32 mouse cellular contexts compared by ENCODE assay signal in the genomic region with DNA sequence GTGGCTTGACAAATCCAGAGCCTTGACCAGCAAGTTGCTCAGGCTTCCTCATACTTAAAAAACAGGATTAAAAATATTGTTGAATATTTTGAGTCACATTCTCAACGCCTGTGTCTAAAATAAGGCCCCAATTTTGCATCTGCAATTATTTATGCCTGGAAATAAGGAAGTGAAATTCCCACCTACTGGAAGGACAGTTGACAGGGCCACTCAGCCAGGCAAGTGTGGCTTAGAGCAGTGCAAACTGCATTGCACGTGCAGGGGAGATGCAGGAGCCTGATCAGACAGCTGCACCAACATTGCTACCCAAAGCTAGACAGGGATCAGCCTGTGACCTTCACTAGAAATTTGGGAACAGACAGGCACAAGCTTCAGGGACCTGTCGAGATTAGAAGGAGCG. TPM values are rescaled to one million over a fixed set of nuclear protein-coding genes. Genes with fewer than 3 reads are reported as not detected.
"Had no signal": no experiment of that assay in that cellular context is flagged by ENCODE, and none has a peak within 500 bp of the region (broad histone marks: within the 10 kb centered on the region; RNA-seq: fewer than 3 reads in every experiment).

No protein-coding gene starts in this region.

- DNase-seq: kidney, adult 18-20 months; kidney, adult 9 months; kidney, postnatal 25 days; layer of hippocampus, adult 9-11 months; lung, adult 2 months; lung, postnatal 14 days; lung, postnatal 4 days; midbrain, embryonic 14.5 days; retina, postnatal 1 day; right cerebral cortex, postnatal 25 days; thymus, postnatal 36 days had no signal

- H3K9ac ChIP-seq: limb, embryonic 12.5 days; limb, embryonic 15.5 days; liver, embryonic 15.5 days; neural tube, embryonic 12.5 days; neural tube, embryonic 15.5 days; stomach, embryonic 15.5 days had no signal

- H3K27me3 ChIP-seq: limb, embryonic 12.5 days; limb, embryonic 15.5 days; liver, embryonic 15.5 days; neural tube, embryonic 12.5 days; neural tube, embryonic 15.5 days; stomach, embryonic 15.5 days had no signal

- H3K4me2 ChIP-seq: limb, embryonic 12.5 days; limb, embryonic 15.5 days; liver, embryonic 11.5 days; liver, embryonic 15.5 days; midbrain, embryonic 11.5 days; neural tube, embryonic 12.5 days; neural tube, embryonic 15.5 days; stomach, embryonic 15.5 days had no signal

- H3K4me1 ChIP-seq: limb, embryonic 15.5 days; neural tube, embryonic 12.5 days; stomach, embryonic 15.5 days had no signal

- H3K9me3 ChIP-seq: limb, embryonic 12.5 days; limb, embryonic 15.5 days; liver, embryonic 15.5 days; neural tube, embryonic 12.5 days; neural tube, embryonic 15.5 days; stomach, embryonic 15.5 days had no signal

- H3K36me3 ChIP-seq: limb, embryonic 12.5 days; limb, embryonic 15.5 days; liver, embryonic 15.5 days; neural tube, embryonic 12.5 days; neural tube, embryonic 15.5 days; stomach, embryonic 15.5 days had no signal

- H3K4me3 ChIP-seq: layer of hippocampus, adult 2 months; left cerebral cortex, adult 2 months; limb, embryonic 12.5 days; limb, embryonic 15.5 days; liver, embryonic 15.5 days; neural tube, embryonic 12.5 days; neural tube, embryonic 15.5 days; stomach, embryonic 15.5 days had no signal

- H3K27ac ChIP-seq: layer of hippocampus, adult 2 months; left cerebral cortex, adult 2 months; limb, embryonic 12.5 days; limb, embryonic 15.5 days; liver, embryonic 15.5 days; neural tube, embryonic 12.5 days; neural tube, embryonic 15.5 days; stomach, embryonic 15.5 days had no signal

- ATAC-seq: intestine, embryonic 16.5 days had no signal

RNA-seq across cellular contexts. Expression of a gene that starts 31.2 kb away (rescaled TPM):
- total RNA-seq: layer of hippocampus, adult 2 months; layer of hippocampus, postnatal 25 days; left cerebral cortex, adult 2 months; left cerebral cortex, postnatal 10 days; left cerebral cortex, postnatal 36 days; megakaryocyte progenitor cell, adult 5-6 weeks; megakaryocyte-erythroid progenitor cell, adult 5-6 weeks; midbrain, postnatal 0 days had no signal
- polyA plus RNA-seq: intestine, embryonic 16.5 days; kidney, embryonic 16.5 days; large intestine, adult 2 months; limb, embryonic 12.5 days; limb, embryonic 15.5 days; liver, embryonic 11.5 days; liver, embryonic 15.5 days; lung, adult 2 months; lung, embryonic 16.5 days; midbrain, embryonic 11.5 days; midbrain, embryonic 14.5 days; midbrain, postnatal 0 days; neural tube, embryonic 12.5 days; neural tube, embryonic 15.5 days; spleen, adult 2 months; stomach, embryonic 15.5 days had no signal
